Mouse (Mus musculus): ENCODE results near the gene Pusl1.

DNA sequence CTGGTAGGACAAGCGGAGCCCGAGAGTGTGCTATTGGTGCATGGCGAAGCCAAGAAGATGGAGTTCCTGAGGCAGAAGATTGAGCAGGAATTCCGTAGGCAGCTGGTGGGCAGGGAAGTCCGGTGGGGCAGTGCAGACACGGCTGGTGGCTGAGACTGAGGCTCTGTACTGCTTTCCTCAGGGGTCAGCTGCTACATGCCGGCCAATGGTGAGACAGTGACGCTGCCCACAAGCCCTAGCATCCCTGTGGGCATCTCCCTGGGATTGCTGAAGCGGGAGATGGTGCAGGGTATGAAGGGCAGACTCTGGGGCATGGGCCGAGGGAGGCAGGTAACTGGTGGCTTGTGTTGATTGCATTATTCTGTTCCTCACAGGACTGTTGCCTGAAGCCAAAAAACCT, 3.9 kb downstream of the Pusl1 start:
- TF ChIP-seq GATA2 (IDR thresholded peaks at IDR 0.05; ENCODE audit: borderline replicate concordance, low read depth, low read length), result no peak
- no peak for TF ChIP-seq GATA1 (IDR thresholded peaks at IDR 0.05; ENCODE audit: borderline replicate concordance, low read length)
- no peak for TF ChIP-seq CTCF (IDR thresholded peaks at IDR 0.05; ENCODE audit: low read depth, low read length)
